Mouse (Mus musculus): ENCODE data around the gene Olfr523. TPM values are rescaled to one million over a fixed set of nuclear protein-coding genes. Genes with fewer than 3 reads are reported as not detected.

The Olfr523 gene
- polyA plus RNA-seq, 1 experiment, result not detected

DNA sequence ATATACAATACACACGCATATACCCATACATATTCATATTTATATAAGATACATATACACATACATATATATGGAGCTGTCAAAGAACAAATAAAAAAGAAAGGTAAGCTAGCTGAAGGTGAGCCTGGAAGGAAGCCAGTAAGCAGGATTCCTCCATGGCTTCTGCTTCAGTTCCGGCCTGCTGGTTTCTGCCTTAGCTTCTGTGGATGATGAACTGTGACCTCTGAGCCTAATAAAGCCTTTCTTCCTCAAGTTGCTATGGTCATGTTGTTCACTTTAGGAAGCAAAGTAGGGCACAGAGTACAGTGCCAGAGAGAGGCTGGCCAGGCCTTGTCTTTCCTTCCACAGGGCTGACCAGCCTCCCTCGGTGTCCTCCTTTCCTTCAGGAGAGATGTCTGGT, 2.2 kb upstream of the Olfr523 start:
- no peaks in the 10 kb centered on the region for H3K4me1 ChIP-seq (ENCODE audit: control insufficient read depth, insufficient read depth, low read length)
- no peaks in the 10 kb centered on the region for H3K9me3 ChIP-seq (replicated peaks; ENCODE audit: control insufficient read depth, insufficient read depth, low read length, poor library complexity, severe bottlenecking)

DNA sequence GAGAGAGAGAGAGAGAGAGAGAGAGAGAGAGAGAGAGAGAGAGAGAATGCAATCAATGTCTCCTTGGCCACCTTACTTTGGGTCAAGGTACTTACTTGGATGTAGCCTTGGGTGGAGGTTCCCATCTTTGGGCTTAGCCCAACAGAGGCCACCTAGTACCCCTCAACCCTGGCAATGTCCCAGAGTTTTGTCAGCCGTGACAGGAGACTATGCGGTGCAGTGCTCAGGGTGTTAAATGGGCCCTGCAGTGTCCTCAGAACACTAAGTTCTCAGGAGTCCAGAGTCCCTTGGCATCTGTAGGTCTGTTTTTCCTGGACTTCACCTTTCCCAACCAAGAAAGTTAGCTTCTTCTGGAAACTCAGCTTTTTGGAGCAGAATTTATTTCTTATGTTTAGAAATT, 6.2 kb downstream of the Olfr523 start:
- TF ChIP-seq EP300 (IDR thresholded peaks at IDR 0.05; ENCODE audit: insufficient read depth, low read depth, low read length) (no peak), POLR2A (IDR thresholded peaks at IDR 0.05; ENCODE audit: insufficient read depth, low read length) (no peak), CTCF (IDR thresholded peaks at IDR 0.05; ENCODE audit: low read depth, low read length) (no peak)
- Histone ChIP-seq H3K27me3 (ENCODE audit: control insufficient read depth, insufficient read depth, low read length, poor library complexity, severe bottlenecking) (no peaks in the 10 kb centered on the region), H3K4me3 (ENCODE audit: low read depth, low read length) (no peak overlapping the region), H3K27ac (ENCODE audit: insufficient read depth, low read length) (no peak overlapping the region), H3K9ac (ENCODE audit: low read depth, poor library complexity, severe bottlenecking) (no peak overlapping the region), H3K4me1 (ENCODE audit: control insufficient read depth, insufficient read depth, low read length) (no peaks in the 10 kb centered on the region), H3K9me3 (replicated peaks; ENCODE audit: control insufficient read depth, insufficient read depth, low read length, poor library complexity, severe bottlenecking) (no peaks in the 10 kb centered on the region), H3K36me3 (ENCODE audit: control insufficient read depth, insufficient read depth, low read length, poor library complexity, severe bottlenecking) (no peaks in the 10 kb centered on the region)

More for the DNA sequence above, 2.2 kb upstream of the Olfr523 start:
- Histone ChIP-seq H3K27me3 (ENCODE audit: control insufficient read depth, insufficient read depth, low read length, poor library complexity, severe bottlenecking) (no peaks in the 10 kb centered on the region), H3K9ac (ENCODE audit: low read depth, poor library complexity, severe bottlenecking) (no peak overlapping the region), H3K36me3 (ENCODE audit: control insufficient read depth, insufficient read depth, low read length, poor library complexity, severe bottlenecking) (no peaks in the 10 kb centered on the region), H3K27ac (ENCODE audit: insufficient read depth, low read length) (no peak overlapping the region), H3K4me3 (ENCODE audit: low read depth, low read length) (no peak overlapping the region)
- TF ChIP-seq EP300 (IDR thresholded peaks at IDR 0.05; ENCODE audit: insufficient read depth, low read depth, low read length), result no peak
- TF ChIP-seq POLR2A (IDR thresholded peaks at IDR 0.05; ENCODE audit: insufficient read depth, low read length), result no peak
- no peak for TF ChIP-seq CTCF (IDR thresholded peaks at IDR 0.05; ENCODE audit: low read depth, low read length)

DNA sequence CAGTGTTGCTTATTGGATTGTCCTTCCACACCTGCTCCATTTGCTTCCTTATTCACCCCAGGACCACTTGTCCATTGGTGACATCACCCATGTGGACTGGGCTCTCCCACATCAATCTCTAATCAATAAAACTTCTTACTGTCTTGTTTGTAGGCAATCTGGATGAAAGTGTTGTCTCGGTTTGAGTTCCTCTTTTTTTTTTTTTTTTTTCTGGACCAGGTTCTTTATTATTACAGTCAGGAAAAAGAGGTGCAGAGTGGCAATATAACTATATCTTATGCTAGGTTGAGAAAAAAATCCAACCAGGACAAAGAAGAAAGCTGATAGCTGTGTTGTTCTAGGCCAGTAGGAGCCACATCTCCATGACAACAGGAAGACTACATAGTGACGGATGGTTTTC, 7.7 kb downstream of the Olfr523 start:
- Histone ChIP-seq H3K4me1 (ENCODE audit: control insufficient read depth, insufficient read depth, low read length) (no peaks in the 10 kb centered on the region), H3K9me3 (replicated peaks; ENCODE audit: control insufficient read depth, insufficient read depth, low read length, poor library complexity, severe bottlenecking) (no peaks in the 10 kb centered on the region), H3K27ac (ENCODE audit: insufficient read depth, low read length) (no peak overlapping the region), H3K36me3 (ENCODE audit: control insufficient read depth, insufficient read depth, low read length, poor library complexity, severe bottlenecking) (no peaks in the 10 kb centered on the region), H3K4me3 (ENCODE audit: low read depth, low read length) (no peak overlapping the region), H3K27me3 (ENCODE audit: control insufficient read depth, insufficient read depth, low read length, poor library complexity, severe bottlenecking) (no peaks in the 10 kb centered on the region), H3K9ac (ENCODE audit: low read depth, poor library complexity, severe bottlenecking) (no peak overlapping the region)
- TF ChIP-seq POLR2A (IDR thresholded peaks at IDR 0.05; ENCODE audit: insufficient read depth, low read length) (no peak), EP300 (IDR thresholded peaks at IDR 0.05; ENCODE audit: insufficient read depth, low read depth, low read length) (no peak), CTCF (IDR thresholded peaks at IDR 0.05; ENCODE audit: low read depth, low read length) (no peak)

DNA sequence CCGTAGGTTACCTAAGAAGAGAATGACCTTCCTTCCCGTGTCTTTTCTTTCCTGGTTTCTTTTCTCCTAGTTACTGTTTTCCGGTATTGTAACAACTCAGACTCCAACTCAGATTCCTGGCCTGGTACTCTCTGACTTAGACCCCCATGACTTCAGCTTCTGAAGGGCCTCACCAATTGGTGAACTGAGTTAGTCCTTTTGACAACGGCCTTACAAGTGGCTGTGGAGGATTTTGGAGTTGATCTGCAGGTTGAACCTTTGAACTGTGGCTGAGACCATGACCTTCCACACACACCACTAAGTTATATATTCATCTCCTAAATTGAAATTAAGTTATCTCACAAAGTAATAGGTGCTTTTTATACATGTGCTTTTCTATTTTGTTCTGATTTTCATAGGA, 11.2 kb downstream of the Olfr523 start:
- no peak overlapping the region for H3K27ac ChIP-seq (ENCODE audit: insufficient read depth, low read length)
- no peak overlapping the region for H3K4me3 ChIP-seq (ENCODE audit: low read depth, low read length)
- TF ChIP-seq POLR2A (IDR thresholded peaks at IDR 0.05; ENCODE audit: insufficient read depth, low read length), result no peak
- TF ChIP-seq CTCF (IDR thresholded peaks at IDR 0.05; ENCODE audit: low read depth, low read length), result no peak
- TF ChIP-seq EP300 (IDR thresholded peaks at IDR 0.05; ENCODE audit: insufficient read depth, low read depth, low read length), result no peak
- no peaks in the 10 kb centered on the region for H3K36me3 ChIP-seq (ENCODE audit: control insufficient read depth, insufficient read depth, low read length, poor library complexity, severe bottlenecking)
- H3K9me3 ChIP-seq (replicated peaks; ENCODE audit: control insufficient read depth, insufficient read depth, low read length, poor library complexity, severe bottlenecking), result no peaks in the 10 kb centered on the region
- H3K9ac ChIP-seq (ENCODE audit: low read depth, poor library complexity, severe bottlenecking), result no peak overlapping the region
- H3K27me3 ChIP-seq (ENCODE audit: control insufficient read depth, insufficient read depth, low read length, poor library complexity, severe bottlenecking), result no peaks in the 10 kb centered on the region
- H3K4me1 ChIP-seq (ENCODE audit: control insufficient read depth, insufficient read depth, low read length), result no peaks in the 10 kb centered on the region

DNA sequence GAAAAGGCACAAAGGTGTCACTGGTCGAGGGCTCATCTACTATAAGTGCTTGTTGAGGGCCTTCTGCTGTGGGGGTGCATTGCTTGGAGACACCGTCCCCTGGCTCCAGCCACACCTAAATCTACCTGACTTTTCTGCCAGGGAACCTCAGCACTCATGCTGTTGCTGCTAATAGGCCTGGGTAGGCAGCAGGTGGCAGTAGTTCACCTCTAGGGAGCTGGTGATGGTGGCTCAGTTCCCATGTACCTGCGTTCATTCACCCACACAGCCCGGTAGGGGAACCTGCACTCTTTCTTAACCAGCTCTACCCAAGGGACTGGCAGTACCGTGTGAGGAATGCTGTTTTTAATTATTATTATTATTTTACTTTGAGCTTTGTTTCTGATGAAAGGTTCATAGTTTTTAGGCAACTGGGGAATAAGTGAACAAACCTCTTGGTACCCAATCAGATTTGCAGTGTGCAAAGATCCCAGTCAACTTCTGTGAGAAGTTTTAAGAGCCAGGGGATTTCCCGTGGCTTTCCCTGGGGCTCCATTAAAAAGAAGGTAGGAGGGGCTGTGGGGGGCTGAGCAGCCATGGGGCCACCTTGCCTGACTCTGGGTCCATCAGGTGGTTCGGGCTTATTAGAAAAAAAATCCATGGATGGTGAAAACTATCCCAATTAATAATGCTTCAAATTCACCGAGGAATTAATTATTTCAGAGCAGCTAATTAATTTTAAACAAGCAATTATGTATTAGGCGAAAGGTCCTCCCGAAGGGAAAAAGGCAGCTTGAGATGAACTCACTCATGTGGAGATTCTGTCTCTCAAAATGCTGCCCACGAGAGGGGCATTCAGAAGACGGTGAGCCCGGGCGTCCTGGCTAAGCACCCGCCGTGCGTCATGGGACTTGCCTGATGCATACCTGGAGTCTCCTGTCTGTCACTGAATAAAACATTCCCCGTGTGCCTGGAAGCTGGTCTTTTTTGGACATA, 13.9 kb downstream of the Olfr523 start:
- no peak overlapping the region for H3K27ac ChIP-seq (ENCODE audit: insufficient read depth, low read length)
- no peaks in the 10 kb centered on the region for H3K9me3 ChIP-seq (replicated peaks; ENCODE audit: control insufficient read depth, insufficient read depth, low read length, poor library complexity, severe bottlenecking)
- TF ChIP-seq EP300 (IDR thresholded peaks at IDR 0.05; ENCODE audit: insufficient read depth, low read depth, low read length) (no peak), CTCF (IDR thresholded peaks at IDR 0.05; ENCODE audit: low read depth, low read length) (peak; percentile 84)
- H3K9ac ChIP-seq (ENCODE audit: low read depth, poor library complexity, severe bottlenecking), result no peak overlapping the region
- no peaks in the 10 kb centered on the region for H3K4me1 ChIP-seq (ENCODE audit: control insufficient read depth, insufficient read depth, low read length)
- no peaks in the 10 kb centered on the region for H3K27me3 ChIP-seq (ENCODE audit: control insufficient read depth, insufficient read depth, low read length, poor library complexity, severe bottlenecking)
- no peaks in the 10 kb centered on the region for H3K36me3 ChIP-seq (ENCODE audit: control insufficient read depth, insufficient read depth, low read length, poor library complexity, severe bottlenecking)
- no peak overlapping the region for H3K4me3 ChIP-seq (ENCODE audit: low read depth, low read length)

DNA sequence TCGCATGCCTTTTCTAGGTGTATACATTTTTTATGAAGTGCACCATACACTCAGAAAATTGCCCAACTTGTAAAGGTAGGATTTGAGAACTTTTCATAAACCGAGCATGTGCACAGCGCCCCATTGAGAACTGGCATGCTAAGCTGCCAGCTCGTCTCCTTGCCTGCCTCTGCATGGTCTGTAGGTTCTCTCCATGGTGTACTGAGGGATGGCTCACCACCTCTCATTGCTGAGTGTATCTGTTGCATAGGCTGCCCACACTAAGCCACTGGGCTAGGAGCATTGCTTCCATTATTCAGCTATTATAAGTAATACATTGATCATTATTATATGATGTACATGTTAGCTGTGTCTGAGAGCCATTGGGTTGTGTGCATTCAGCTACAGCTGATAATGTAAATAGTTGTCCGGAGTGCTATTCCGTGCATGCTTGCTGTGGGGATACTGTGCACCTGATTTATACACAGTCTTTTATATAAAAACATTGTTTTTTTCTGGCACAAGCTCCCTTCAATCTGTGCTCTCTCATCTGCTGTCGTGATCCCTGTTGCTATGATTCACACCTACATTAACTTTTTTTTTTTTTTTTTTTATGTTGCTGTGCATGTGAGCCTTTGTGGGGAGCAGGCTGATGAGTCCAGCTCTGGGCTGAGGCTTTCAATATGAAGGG, 14.8 kb downstream of the Olfr523 start:
- Histone ChIP-seq H3K27me3 (ENCODE audit: control insufficient read depth, insufficient read depth, low read length, poor library complexity, severe bottlenecking) (no peaks in the 10 kb centered on the region), H3K36me3 (ENCODE audit: control insufficient read depth, insufficient read depth, low read length, poor library complexity, severe bottlenecking) (no peaks in the 10 kb centered on the region), H3K27ac (ENCODE audit: insufficient read depth, low read length) (no peak overlapping the region), H3K4me1 (ENCODE audit: control insufficient read depth, insufficient read depth, low read length) (no peaks in the 10 kb centered on the region), H3K9ac (ENCODE audit: low read depth, poor library complexity, severe bottlenecking) (no peak overlapping the region), H3K9me3 (replicated peaks; ENCODE audit: control insufficient read depth, insufficient read depth, low read length, poor library complexity, severe bottlenecking) (no peaks in the 10 kb centered on the region), H3K4me3 (ENCODE audit: low read depth, low read length) (no peak overlapping the region)
- TF ChIP-seq CTCF (IDR thresholded peaks at IDR 0.05; ENCODE audit: low read depth, low read length) (no peak), POLR2A (IDR thresholded peaks at IDR 0.05; ENCODE audit: insufficient read depth, low read length) (no peak), EP300 (IDR thresholded peaks at IDR 0.05; ENCODE audit: insufficient read depth, low read depth, low read length) (no peak)
